Comparison of ENCODE assay signal across 8 mouse cellular contexts in the genomic region with DNA sequence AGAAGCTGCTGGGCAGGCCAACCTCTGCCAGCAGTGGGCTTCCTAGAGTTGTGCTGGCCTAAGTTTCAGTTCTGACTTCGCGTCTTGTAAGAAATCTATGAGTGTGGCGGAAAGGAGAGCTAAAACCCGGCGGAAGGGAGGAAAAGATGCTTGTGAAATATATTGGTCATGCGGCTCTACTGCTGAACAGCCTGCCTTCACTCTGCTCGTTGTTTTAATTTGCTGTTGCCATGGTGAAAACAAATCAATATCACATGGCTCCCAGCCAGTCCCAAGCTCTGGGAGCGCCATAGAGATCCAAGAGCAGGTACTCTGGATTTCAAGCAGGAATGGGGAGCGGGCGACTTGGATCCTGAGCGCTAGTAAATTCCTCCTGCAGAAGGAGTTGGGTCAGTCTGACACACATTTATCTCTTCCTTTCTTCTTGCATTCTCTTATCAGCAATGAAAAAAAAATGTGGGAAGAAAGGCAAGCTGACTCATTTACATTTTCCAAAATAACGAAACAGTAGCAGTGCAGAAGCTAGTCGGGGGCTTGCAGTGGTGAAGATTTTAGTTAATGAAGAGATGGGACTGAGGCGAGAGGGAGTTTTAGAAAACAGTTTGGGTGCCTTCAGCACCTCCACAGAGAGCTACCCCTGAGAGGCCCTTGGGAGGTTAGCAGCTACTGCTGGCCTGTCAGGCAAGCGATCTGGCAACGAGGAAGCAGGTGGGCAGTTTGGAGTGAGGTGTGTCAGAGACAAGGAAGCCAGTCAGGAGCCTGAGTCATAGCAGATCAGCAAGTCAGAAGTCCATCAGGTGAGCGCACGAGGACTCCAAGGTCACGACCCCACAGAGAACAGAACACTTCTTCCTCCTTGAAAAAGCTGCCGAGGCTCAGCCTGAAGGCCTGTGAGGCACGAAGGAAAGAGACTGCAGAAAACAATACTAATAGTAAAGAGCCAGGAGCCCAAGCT. TPM values are rescaled to one million over a fixed set of nuclear protein-coding genes. Genes with fewer than 3 reads are reported as not detected.
DNase-seq lines count a peak whose midpoint lies in the region; ATAC-seq and TF ChIP-seq lines count a peak whose summit lies in the region.

No protein-coding gene starts in this region.

- no peaks in the 10 kb centered on the region for H3K36me3 ChIP-seq in lung, postnatal 0 days (ENCODE audit: insufficient read depth, low read length)

- DNase-seq in cerebellum, postnatal 10 days = peak; percentile 65 to 66
- peak; percentile 47 to 60 for DNase-seq in urinary bladder, postnatal 36 days (ENCODE audit: low spot score in 2 of 2)
- DNase-seq in urinary bladder, postnatal 10 days (ENCODE audit: low spot score) = no peak
- peak; percentile 67 to 78 for DNase-seq in heart, adult 9 months (ENCODE audit: low spot score in 2 of 2)
- peak; percentile 53 for DNase-seq in kidney, postnatal 10 days
- peak; percentile 88 for DNase-seq in lung, postnatal 0 days (ENCODE audit: low spot score)
- DNase-seq in retina, embryonic 14.5 days (ENCODE audit: low spot score) = peak; percentile 68

- peak; percentile 47 for TF ChIP-seq CTCF in lung, postnatal 0 days (IDR thresholded peaks at IDR 0.05)

- 9% methylated on average over 21 of the region's 21 CpGs for WGBS in lung, postnatal 0 days

- peaks cover 47% of the 10 kb centered on the region for H3K4me1 ChIP-seq in lung, postnatal 0 days (ENCODE audit: insufficient read depth, low read depth, low read length)

- ATAC-seq in cerebellum, adult (ENCODE audit: insufficient number of reproducible peaks, low FRiP score, low TSS enrichment) = no peak
- ATAC-seq in lung, postnatal 0 days = peak; percentile 28

- TF ChIP-seq EP300 in lung, postnatal 0 days (IDR thresholded peaks at IDR 0.05) = peak; percentile 54; the same call in 1 of the 2 replicates

- peak overlapping the region; percentile 74 for H3K4me2 ChIP-seq in lung, postnatal 0 days (replicated peaks; ENCODE audit: low read depth, low read length)

- H3K27ac ChIP-seq in lung, postnatal 0 days (ENCODE audit: low read length) = peak overlapping the region; percentile 91

- H3K9ac ChIP-seq in lung, postnatal 0 days (replicated peaks; ENCODE audit: low read depth) = peak overlapping the region; percentile 51

- no peaks in the 10 kb centered on the region for H3K27me3 ChIP-seq in lung, postnatal 0 days (replicated peaks; ENCODE audit: insufficient read depth, low read length)

- H3K4me3 ChIP-seq in lung, postnatal 0 days (ENCODE audit: low read depth, low read length) = peak overlapping the region; percentile 77

- H3K9me3 ChIP-seq in lung, postnatal 0 days (ENCODE audit: low read length) = no peaks in the 10 kb centered on the region

RNA-seq across cellular contexts. Expression of a gene that starts 3.1 kb away (rescaled TPM):
- 171 and 176 TPM in 2 replicates for polyA plus RNA-seq in lung, postnatal 0 days (2015; fragmentation: Nextera tagmentation; extraction: Ambion mirVana)
